Mouse (Mus musculus) liver, adult (tissue): ENCODE measurements around the gene Fmo1.

Experiments used
- GATA4 ChIP-seq: IDR thresholded peaks from 2 replicates; pipeline ENCODE4 v1.6.1; 2014; ENCODE audit warnings: mild to moderate bottlenecking, low read length; ENCODE audit not compliant: insufficient replicate concordance

Fmo1 gene

DNA sequence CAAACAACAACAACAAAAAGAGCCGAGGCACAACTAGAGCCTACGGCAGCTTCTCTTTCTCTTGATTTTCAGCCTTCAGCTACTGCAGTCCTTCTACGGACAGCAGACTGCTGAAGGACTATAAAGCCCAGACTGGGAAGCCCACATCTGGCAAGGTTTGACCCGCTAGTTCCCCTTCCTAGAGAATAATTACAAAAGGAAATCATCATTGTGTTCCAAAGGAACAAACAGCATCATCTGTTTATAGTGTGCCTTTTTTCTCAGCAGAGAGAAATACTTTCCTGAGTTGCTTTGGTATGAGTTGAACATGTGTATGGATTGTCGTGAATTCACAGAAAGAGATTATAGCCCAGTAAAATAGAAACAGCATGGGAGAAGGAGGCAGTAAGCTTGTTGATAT, 32.1 kb downstream of the Fmo1 start:
- no peak for TF ChIP-seq GATA4

DNA sequence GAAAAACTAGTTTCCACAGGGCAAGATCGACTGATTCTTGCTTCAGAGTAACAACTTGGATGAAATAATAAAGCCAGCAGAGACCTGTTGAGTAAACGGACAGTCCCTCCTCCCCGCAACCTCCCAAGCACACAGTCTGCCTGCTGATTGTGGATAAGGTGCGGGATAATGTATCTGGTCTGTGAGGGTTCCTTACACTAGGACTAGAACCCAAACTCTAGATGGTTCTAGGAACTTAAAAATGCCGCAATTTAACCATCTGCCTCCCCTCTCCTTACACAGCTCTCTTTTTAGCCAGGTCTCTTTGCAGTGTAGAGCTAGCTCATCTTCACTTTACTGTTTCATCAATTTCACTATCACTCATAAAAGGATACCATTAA, 33.8 kb downstream of the Fmo1 start:
- no peak for TF ChIP-seq GATA4

DNA sequence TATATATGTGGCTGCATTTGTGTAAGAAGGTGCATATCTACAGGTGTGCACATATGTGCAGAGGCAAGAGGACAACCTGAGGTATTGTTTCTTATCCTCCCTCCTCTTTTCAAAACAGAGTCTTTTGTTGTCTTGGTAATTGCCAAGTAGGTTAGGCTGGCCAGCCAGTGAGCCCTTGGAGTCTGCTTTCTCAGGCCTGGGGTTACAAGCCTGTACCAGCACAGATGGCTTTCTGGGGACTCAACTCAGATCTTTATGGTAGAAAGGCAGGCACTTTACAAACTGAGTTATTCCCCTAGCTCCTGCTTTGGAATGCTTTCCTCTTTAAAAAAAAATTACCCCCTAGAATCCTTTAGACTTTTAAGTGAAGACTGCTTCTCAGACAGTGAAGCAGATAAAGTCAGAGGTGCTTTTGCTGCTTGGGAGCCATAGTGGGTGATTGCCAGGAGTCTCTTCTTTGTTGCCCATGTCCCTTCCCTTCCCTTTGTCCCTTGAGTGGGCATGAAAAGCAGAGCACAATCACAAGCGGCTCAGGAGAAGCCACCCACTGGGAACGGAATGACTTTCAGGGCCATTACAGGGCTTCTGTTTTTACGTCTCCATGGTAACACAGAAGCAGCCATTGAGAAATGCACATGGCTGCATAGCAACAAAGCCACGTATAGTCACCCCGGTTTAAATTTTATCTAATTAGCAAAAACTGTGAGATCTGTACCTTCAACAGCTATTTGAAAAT, 34.4 kb downstream of the Fmo1 start:
- TF ChIP-seq GATA4 = no peak

DNA sequence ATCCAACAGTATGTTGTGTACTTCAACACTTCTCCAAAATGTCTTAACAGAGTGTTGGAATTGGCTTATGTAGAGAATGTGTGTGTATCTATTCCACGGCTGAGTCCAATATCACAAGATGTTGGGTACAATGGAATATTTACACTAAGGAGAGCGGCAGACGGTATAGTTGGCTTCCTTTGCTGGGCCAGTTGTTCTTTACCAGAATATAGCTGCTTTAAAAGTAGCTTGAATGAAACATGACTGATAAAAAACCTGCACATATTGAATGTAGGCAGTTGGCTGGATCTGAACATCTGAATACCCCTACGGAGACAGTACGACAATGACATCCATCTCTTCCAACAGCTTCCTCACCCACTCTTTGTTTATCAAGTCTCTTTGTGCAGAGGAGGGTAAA, 47.1 kb downstream of the Fmo1 start:
- no peak for TF ChIP-seq GATA4

DNA sequence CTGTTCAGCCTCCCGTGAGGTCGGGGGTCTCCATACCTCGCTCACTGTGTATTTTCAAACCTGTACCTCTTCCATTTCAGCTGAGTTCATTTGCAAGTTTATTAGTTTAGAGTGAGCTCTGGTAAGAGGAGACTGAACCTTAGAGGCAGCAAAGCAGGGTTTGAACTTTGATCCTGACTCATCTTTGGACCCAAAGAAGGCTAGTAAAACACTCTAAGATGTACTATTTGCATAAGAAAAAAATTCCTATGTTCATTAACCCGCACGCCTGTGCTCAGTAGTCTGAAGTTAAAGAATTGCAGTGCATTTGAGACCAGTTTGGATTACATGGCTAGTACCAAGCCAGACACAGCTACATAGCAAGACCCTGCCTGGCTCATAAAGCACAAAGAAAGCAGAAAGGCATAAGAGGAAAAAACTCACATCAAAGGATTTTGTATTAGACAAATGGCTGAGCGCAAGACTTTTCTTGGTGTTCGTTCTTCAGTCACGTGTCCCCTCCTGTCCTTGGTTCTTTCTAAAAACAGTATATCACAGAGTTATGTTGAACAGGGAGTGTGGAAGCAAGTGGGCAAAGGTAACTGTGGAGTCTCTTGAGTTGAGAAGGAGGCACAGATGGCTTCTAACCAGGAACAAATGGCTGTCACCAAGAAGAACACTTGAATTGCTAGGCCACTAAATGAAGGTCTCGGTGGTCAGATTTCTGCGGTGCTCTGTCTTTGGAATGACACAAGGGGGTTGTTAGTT, 50.9 kb downstream of the Fmo1 start:
- TF ChIP-seq GATA4 = no peak

DNA sequence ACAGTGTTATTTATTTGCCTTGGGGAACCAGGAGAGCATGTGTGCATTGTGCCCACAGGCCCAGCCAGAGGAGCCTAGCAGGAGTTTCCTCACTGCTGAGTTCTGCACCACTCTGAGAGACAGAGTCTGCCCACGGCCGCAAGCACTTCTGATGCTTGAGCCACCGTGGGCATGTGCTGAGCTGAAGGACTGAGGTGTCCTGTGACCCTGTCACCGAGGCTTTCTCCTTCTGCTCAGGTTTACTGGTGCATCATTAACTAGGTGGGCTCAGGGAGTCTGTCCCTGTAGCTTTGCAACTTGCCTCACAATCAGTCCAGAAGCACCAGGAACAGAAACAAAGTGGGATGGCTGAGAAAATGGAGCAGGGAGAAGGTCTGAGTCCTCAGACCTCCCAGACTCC, 51.5 kb downstream of the Fmo1 start:
- no peak for TF ChIP-seq GATA4

DNA sequence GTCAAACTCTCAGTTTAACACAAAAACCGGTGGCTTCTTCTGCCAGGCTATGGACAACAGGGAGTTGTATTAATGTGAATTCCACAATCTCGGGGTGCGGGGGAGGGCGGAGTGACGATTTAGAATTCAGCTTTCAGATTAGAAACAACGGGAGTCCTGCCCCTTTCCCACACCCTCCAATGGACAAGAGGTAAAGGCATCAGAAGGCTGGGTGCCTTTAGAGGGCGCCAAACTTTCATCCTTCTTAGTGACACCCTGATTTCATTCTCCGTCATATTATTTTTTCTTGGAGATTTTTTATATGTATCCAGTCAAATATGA, 52.6 kb downstream of the Fmo1 start, which contains the start of gene Fmo4:
Gene Fmo4, minus strand, starts transcription at position 137 of the 321 bp plus-strand sequence.
- no peak for TF ChIP-seq GATA4

DNA sequence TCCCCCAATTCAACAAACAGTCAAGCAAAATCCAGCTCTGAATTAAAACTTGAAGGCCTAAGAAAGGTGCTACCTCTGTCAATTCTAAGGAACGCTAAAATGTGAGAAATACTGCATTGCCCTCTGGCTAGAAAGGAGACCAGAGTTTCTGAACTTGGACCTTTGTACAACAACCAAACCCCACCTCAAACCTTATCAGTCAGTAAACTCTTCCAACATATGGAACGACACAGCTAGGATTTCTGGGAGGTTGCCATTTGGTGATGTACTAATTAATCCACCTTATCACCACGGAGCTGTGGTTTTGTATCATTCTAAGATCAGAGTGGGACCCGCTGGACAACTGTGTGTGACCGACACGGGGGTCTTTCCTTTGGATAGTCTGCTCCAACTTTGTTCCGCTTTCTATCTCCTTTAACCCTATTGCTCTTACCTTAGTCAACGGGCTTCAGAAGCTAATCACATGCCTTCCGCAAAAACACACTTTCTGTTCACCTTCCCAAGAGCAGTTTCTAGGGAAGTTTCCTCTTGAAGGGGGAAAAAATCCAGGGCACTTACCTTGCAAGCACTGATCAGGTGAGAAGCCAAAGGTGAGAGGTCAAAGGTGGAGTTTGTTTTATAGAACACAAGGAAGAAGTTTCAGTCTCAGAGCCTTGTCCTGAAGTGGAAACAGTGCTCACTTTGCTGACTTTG, 53.1 kb downstream of the Fmo1 start:
- no peak for TF ChIP-seq GATA4

DNA sequence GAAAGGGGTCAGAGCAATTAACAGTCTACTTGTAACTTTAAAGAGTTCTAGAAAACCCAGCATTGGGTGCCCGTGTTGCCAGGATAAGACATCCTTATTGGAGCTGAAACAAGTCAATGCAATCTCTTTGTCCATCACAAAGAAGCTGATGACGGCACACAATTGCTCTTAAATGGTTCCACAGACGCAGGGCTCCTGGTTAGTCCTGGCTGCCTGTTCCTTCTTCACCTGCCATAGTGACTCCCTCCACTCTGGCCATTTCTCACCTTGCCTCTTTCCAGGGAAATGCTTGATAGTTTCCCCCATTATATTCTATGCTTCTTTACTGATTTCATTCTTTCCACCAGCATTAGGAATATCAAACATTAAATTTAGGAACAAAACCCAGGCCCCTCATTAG, 57.9 kb downstream of the Fmo1 start:
- no peak for TF ChIP-seq GATA4

DNA sequence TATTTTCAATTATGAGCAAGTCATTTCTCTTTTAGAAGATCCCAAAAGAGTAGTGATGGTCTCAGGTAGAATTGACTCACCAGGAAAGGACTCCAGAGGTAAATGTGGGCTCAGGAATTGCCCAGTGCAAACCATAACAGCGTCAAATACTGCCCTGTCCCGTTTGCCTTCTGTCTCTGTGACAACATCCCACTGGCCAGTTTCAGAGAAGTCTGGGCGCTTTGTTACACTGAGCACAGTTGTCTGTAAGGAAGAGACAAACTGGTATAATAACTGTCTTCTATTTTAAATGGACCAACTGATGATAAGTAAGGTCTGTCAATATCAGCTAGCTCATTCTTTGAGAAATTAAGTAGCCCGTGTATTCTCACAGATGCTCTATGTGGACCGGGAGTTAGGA, 59.0 kb downstream of the Fmo1 start:
- TF ChIP-seq GATA4 = no peak

DNA sequence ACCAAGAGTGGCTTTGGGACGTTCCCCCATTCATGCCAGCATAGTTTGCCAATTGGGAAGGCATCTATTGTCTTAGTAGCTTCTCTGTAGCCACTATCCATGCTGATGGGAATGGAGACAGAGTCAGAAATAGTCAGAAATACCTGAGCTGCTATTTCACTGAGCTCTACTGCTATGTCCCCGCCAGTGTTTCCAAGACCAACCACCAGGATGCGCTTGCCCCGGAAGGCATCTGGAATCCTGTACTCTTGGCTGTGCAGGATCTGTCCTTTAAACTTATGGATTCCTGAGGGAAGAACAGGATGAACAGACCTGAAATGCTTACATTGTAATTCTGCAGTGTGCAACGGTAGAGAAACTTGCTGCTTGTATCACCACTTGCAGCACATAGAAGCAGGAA, 61.4 kb downstream of the Fmo1 start:
- no peak for TF ChIP-seq GATA4

DNA sequence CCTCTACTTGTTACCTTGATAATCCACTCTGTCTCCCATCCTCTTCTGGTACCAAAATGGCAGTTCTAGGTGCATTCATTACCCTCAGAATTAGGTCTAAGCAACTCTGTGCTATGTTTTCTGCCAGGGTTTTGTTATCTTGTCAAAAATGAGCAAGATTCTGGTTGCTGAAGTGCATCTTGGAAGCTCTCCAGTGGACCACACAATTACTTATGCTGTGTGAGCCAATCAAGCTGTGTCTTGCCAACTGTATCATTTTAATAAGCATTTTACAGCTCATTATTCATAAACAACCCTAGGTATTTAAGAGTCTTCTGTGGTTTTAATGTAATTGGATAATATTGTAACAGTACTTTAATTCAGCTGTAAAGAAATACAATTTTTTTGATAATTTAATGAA, 70.0 kb downstream of the Fmo1 start:
- no peak for TF ChIP-seq GATA4

DNA sequence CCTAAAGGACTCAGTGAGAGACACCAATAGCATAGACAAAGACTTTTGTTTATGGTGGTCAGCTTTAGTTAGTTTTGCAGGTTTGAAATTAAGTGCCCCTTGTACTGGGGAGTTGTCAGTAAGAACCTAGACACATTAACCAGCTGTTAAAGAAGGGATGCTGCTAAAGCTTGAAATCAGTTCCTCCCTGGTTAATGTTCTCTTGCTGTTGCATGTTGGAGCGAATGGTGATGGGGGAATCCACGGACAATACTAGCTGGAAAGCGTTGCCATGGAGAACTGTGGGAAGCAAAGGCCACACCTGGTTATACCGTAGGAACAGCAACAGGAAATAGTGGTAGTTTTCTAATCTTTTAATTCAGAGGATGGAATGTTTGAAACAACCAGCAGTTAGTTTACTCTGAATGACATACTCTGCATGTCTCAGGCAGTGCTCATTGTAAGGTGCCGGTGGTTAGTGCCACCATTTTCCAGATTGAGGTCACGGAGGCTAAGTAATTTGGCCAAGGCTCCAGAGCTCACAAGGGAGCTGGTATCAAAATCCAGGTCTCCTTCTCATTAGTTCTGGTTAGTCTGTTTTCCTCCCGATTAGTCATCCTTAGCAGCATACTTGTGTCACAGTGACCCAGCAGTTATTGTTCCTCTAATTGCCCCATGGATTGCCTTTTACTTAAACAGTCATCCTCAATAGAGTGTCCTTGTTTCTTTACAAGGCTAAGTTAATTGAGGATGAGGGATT, 73.9 kb downstream of the Fmo1 start:
- TF ChIP-seq GATA4 = no peak

DNA sequence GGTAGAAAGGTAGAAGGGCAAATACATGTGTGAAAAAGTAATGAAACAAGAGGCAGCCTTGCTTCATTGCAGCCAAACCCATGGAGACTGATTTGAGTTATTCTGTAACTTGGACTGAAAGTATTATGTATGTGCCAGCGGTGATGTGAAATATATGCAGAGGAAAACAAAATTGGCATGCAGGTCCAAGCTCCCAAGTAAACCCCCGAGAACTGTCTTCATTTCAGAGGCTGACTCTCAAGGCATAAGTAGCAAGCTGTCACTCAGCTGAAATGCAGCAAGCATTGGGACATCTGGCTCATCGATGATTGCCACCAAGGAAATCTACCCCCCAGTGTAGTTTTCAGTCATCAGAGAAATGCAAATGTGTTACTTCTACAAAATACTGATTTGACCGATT, 81.2 kb downstream of the Fmo1 start:
- TF ChIP-seq GATA4 = no peak

DNA sequence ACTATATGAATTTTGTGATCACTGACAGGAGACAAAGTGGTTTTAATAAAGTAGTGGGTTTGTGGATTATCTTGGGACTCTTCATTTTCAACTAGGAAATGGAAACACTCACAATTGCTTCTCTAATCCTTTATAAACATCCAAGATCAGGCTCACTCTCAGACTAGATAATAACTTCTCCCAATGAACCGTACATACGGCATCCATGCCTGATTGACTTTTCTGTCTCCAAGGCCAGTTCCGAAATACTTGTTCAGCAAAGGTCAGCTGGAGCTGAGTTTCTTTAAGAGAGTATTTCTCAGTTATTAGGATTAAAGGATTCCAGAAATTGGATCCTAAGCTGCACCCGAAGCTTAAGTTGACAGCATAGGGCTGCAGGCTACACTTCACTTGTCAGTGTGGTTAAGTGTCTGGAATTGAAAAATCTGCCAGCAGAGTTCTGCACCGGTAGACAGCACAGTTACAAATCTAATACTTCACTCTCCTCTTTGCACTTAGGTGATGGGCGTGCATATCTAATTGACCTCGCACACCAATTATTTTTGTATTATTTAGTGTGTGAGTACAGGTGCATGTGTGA, 82.7 kb downstream of the Fmo1 start:
- TF ChIP-seq GATA4 = no peak
